Mouse (Mus musculus): ENCODE data around the gene Padi4. TPM values are rescaled to one million over a fixed set of nuclear protein-coding genes. Genes with fewer than 3 reads are reported as not detected.

The Padi4 gene
- polyA plus RNA-seq (2012; fragmentation: generic; extraction: Trizol), result 0.02 TPM
- long read RNA-seq, experiment 1, result 0 reads
- long read RNA-seq, experiment 2, result 0 reads

DNA sequence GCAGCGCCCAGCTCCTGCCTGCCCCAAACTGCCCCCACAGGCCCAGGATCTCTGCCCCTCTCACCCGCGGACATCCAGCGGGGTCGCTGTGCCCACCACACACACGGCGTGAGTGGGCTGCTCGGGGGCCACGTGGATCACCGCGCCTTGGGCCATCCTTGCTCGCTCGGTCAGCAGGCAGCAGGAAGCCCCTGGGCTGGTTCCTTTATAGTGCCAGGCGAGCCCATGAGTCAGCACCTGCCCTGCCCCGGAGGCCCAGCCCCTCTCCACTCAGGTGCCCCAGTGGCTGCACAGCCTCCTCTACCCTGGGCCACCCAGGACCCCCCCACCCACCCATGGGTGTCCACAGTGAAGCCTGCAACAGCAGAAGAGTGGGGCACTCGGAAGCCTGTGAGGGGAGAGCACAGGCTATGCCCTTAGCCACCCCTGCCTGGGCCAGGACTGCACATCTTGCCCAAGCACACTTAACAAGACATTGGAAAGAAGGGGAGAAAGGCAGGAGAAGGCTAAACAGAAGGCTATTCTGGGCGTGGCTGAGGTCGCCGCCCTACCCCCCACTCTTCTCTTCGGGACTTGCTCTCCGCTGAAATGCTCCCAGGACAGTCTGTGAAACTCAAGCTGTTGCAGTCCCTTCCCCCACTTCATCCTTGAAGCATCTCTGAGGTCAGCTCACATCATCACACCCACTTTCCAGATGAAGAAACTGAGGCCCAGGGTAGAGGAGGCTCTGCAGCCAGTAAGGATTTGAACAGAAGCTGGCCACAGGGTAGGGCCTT lies at the start of gene Padi4:
Gene Padi4 (minus strand): TSS at position 212 of the 776 bp plus-strand sequence.
- TF ChIP-seq MYOG (IDR thresholded peaks at IDR 0.05; ENCODE audit: control insufficient read depth, extremely low read depth, insufficient read length), result no peak
- no peak for TF ChIP-seq CEBPB (IDR thresholded peaks at IDR 0.05; ENCODE audit: low read depth)
- no peak for TF ChIP-seq FOSL1 (IDR thresholded peaks at IDR 0.05; ENCODE audit: insufficient read depth, low read length, poor library complexity, severe bottlenecking)
- no peak for TF ChIP-seq MYOD1 (IDR thresholded peaks at IDR 0.05; ENCODE audit: control insufficient read depth, insufficient read length, low read depth)
- no peak for TF ChIP-seq CTCF (IDR thresholded peaks at IDR 0.05; ENCODE audit: control insufficient read depth, insufficient read depth, insufficient read length)
- TF ChIP-seq USF1 (IDR thresholded peaks at IDR 0.05; ENCODE audit: low read depth), result no peak
- TF ChIP-seq MAX (IDR thresholded peaks at IDR 0.05), result no peak
- H3K4me3 ChIP-seq (ENCODE audit: insufficient read depth, poor library complexity, severe bottlenecking), result no peak within 1 kb of the TSS
- H3K79me2 ChIP-seq (ENCODE audit: control insufficient read depth, insufficient read depth), result no peaks in the 10 kb centered on the region
- no peaks in the 10 kb centered on the region for H3K27me3 ChIP-seq (ENCODE audit: control insufficient read depth, insufficient read depth, insufficient read length)
- H3ac ChIP-seq (ENCODE audit: control insufficient read depth, insufficient read length, low read depth), result no peak within 1 kb of the TSS
- no peaks in the 10 kb centered on the region for H3K79me3 ChIP-seq (ENCODE audit: low read depth)
- no peaks in the 10 kb centered on the region for H3K36me3 ChIP-seq (ENCODE audit: control insufficient read depth, insufficient read depth)

- peaks cover 16% of the 10 kb centered on the region for H3K27me3 ChIP-seq (ENCODE audit: control insufficient read depth, insufficient read depth, insufficient read length)
- TF ChIP-seq MAX (IDR thresholded peaks at IDR 0.05) (no peak), CEBPB (IDR thresholded peaks at IDR 0.05; ENCODE audit: low read depth) (no peak), MYOG (IDR thresholded peaks at IDR 0.05; ENCODE audit: control insufficient read depth, extremely low read depth, insufficient read length) (no peak), CTCF (IDR thresholded peaks at IDR 0.05; ENCODE audit: control insufficient read depth, insufficient read depth, insufficient read length) (no peak), USF1 (IDR thresholded peaks at IDR 0.05; ENCODE audit: low read depth) (no peak), MYOD1 (IDR thresholded peaks at IDR 0.05; ENCODE audit: control insufficient read depth, insufficient read length, low read depth) (no peak), FOSL1 (IDR thresholded peaks at IDR 0.05; ENCODE audit: insufficient read depth, low read length, poor library complexity, severe bottlenecking) (no peak)
Measured at GRCm38 (mm10) chr4:140821988-140822387, 48.0 kb upstream of the Padi4 start.

GRCm38 (mm10) chr4:140817413-140817812 lies 43.4 kb upstream of the Padi4 start:
- H3K36me3 ChIP-seq (ENCODE audit: control insufficient read depth, insufficient read depth), result no peaks in the 10 kb centered on the region
- H3ac ChIP-seq (ENCODE audit: control insufficient read depth, insufficient read length, low read depth), result no peak overlapping the region
- H3K27me3 ChIP-seq (ENCODE audit: control insufficient read depth, insufficient read depth, insufficient read length), result no peaks in the 10 kb centered on the region
- TF ChIP-seq CTCF (IDR thresholded peaks at IDR 0.05; ENCODE audit: control insufficient read depth, insufficient read depth, insufficient read length) (no peak), USF1 (IDR thresholded peaks at IDR 0.05; ENCODE audit: low read depth) (no peak), MAX (IDR thresholded peaks at IDR 0.05) (no peak), MYOG (IDR thresholded peaks at IDR 0.05; ENCODE audit: control insufficient read depth, extremely low read depth, insufficient read length) (no peak), CEBPB (IDR thresholded peaks at IDR 0.05; ENCODE audit: low read depth) (no peak), MYOD1 (IDR thresholded peaks at IDR 0.05; ENCODE audit: control insufficient read depth, insufficient read length, low read depth) (no peak)
- no peaks in the 10 kb centered on the region for H3K79me2 ChIP-seq (ENCODE audit: control insufficient read depth, insufficient read depth)
- H3K4me3 ChIP-seq (ENCODE audit: insufficient read depth, poor library complexity, severe bottlenecking), result no peak overlapping the region
- no peaks in the 10 kb centered on the region for H3K79me3 ChIP-seq (ENCODE audit: low read depth)

More at GRCm38 (mm10) chr4:140821988-140822387, 48.0 kb upstream of the Padi4 start:
- no peaks in the 10 kb centered on the region for H3K36me3 ChIP-seq (ENCODE audit: control insufficient read depth, insufficient read depth)
- no peak overlapping the region for H3ac ChIP-seq (ENCODE audit: control insufficient read depth, insufficient read length, low read depth)
- no peaks in the 10 kb centered on the region for H3K79me3 ChIP-seq (ENCODE audit: low read depth)
- no peak overlapping the region for H3K4me3 ChIP-seq (ENCODE audit: insufficient read depth, poor library complexity, severe bottlenecking)
- no peaks in the 10 kb centered on the region for H3K79me2 ChIP-seq (ENCODE audit: control insufficient read depth, insufficient read depth)

GRCm38 (mm10) chr4:140815996-140816917 lies 42.2 kb upstream of the Padi4 start:
- Histone ChIP-seq H3K4me3 (ENCODE audit: insufficient read depth, poor library complexity, severe bottlenecking) (peak overlapping the region; percentile 6), H3K36me3 (ENCODE audit: control insufficient read depth, insufficient read depth) (no peaks in the 10 kb centered on the region), H3K79me3 (ENCODE audit: low read depth) (no peaks in the 10 kb centered on the region), H3ac (ENCODE audit: control insufficient read depth, insufficient read length, low read depth) (no peak overlapping the region), H3K79me2 (ENCODE audit: control insufficient read depth, insufficient read depth) (no peaks in the 10 kb centered on the region), H3K27me3 (ENCODE audit: control insufficient read depth, insufficient read depth, insufficient read length) (no peaks in the 10 kb centered on the region)
- TF ChIP-seq MYOG (IDR thresholded peaks at IDR 0.05; ENCODE audit: control insufficient read depth, extremely low read depth, insufficient read length) (no peak), FOSL1 (IDR thresholded peaks at IDR 0.05; ENCODE audit: insufficient read depth, low read length, poor library complexity, severe bottlenecking) (no peak), USF1 (IDR thresholded peaks at IDR 0.05; ENCODE audit: low read depth) (no peak), MAX (IDR thresholded peaks at IDR 0.05) (no peak), CTCF (IDR thresholded peaks at IDR 0.05; ENCODE audit: control insufficient read depth, insufficient read depth, insufficient read length) (no peak), CEBPB (IDR thresholded peaks at IDR 0.05; ENCODE audit: low read depth) (no peak), MYOD1 (IDR thresholded peaks at IDR 0.05; ENCODE audit: control insufficient read depth, insufficient read length, low read depth) (no peak)

GRCm38 (mm10) chr4:140815496-140815895 lies 41.5 kb upstream of the Padi4 start:
- Histone ChIP-seq H3ac (ENCODE audit: control insufficient read depth, insufficient read length, low read depth) (no peak overlapping the region), H3K36me3 (ENCODE audit: control insufficient read depth, insufficient read depth) (no peaks in the 10 kb centered on the region), H3K79me2 (ENCODE audit: control insufficient read depth, insufficient read depth) (no peaks in the 10 kb centered on the region), H3K79me3 (ENCODE audit: low read depth) (no peaks in the 10 kb centered on the region), H3K4me3 (ENCODE audit: insufficient read depth, poor library complexity, severe bottlenecking) (no peak overlapping the region), H3K27me3 (ENCODE audit: control insufficient read depth, insufficient read depth, insufficient read length) (no peaks in the 10 kb centered on the region)
- no peak for TF ChIP-seq USF1 (IDR thresholded peaks at IDR 0.05; ENCODE audit: low read depth)
- no peak for TF ChIP-seq CEBPB (IDR thresholded peaks at IDR 0.05; ENCODE audit: low read depth)
- TF ChIP-seq FOSL1 (IDR thresholded peaks at IDR 0.05; ENCODE audit: insufficient read depth, low read length, poor library complexity, severe bottlenecking), result no peak
- no peak for TF ChIP-seq MAX (IDR thresholded peaks at IDR 0.05)
- TF ChIP-seq MYOD1 (IDR thresholded peaks at IDR 0.05; ENCODE audit: control insufficient read depth, insufficient read length, low read depth), result no peak
- no peak for TF ChIP-seq MYOG (IDR thresholded peaks at IDR 0.05; ENCODE audit: control insufficient read depth, extremely low read depth, insufficient read length)
- TF ChIP-seq CTCF (IDR thresholded peaks at IDR 0.05; ENCODE audit: control insufficient read depth, insufficient read depth, insufficient read length), result no peak
